Mouse (Mus musculus): Measurements from ENCODE around the gene Wdr43. TPM values are rescaled to one million over a fixed set of nuclear protein-coding genes. Genes with fewer than 3 reads are reported as not detected.

The Wdr43 gene
- polyA plus RNA-seq, 1 experiment from 2014 or later, result 90.1 TPM

GRCm38 (mm10) chr17:71671840-71672546, 56.3 kb downstream of the Wdr43 start:
- Histone ChIP-seq H3K27me3 (ENCODE audit: control insufficient read depth, insufficient read depth, low read length) (no peaks in the 10 kb centered on the region), H3K36me3 (ENCODE audit: control insufficient read depth, insufficient read depth, low read length) (no peaks in the 10 kb centered on the region), H3K4me1 (ENCODE audit: control insufficient read depth, insufficient read depth, low read length) (peaks cover 7% of the 10 kb centered on the region; the same call in 1 of the 2 replicates), H3K4me2 (replicated peaks; ENCODE audit: low read depth, low read length) (no peak overlapping the region), H3K9ac (replicated peaks; ENCODE audit: low read depth, low read length) (no peak overlapping the region), H3K9me3 (ENCODE audit: control insufficient read depth, low read depth, low read length) (no peaks in the 10 kb centered on the region), H3K4me3 (ENCODE audit: low read depth, low read length) (no peak overlapping the region), H3K27ac (ENCODE audit: low read length) (no peak overlapping the region)
- ATAC-seq (ENCODE audit: insufficient number of reproducible peaks, insufficient read depth, low FRiP score, low read depth), result no peak
- WGBS, result 64% methylated on average over 17 of the region's 17 CpGs

DNA sequence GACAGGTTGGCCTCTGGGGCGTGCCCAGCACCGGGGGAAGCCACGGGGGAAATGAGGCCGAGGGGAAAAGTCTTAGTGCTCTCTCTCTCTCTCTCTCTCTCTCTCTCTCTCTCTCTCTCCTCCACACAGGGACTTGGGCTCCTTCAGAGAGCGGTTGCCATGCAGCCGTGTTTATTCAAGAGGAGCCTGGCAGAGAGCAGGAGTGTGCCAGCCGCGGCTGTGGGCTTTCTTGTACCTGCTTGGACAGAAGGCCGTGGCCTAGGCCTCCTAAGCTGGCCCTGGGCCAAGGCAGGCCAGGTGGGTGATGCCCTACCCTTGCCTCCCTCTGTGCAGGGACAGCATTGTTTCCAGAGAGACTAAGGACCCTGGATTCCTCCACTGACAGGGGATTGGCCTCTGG, 57.4 kb downstream of the Wdr43 start, which contains the start of gene Togaram2:
TSS of gene Togaram2 (plus strand) at position 170 of the 400 bp plus-strand sequence.
- Histone ChIP-seq H3K36me3 (ENCODE audit: control insufficient read depth, insufficient read depth, low read length) (no peaks in the 10 kb centered on the region), H3K27me3 (ENCODE audit: control insufficient read depth, insufficient read depth, low read length) (no peaks in the 10 kb centered on the region), H3K4me1 (ENCODE audit: control insufficient read depth, insufficient read depth, low read length) (peaks cover 7% of the 10 kb centered on the region; the same call in 1 of the 2 replicates), H3K9me3 (ENCODE audit: control insufficient read depth, low read depth, low read length) (no peaks in the 10 kb centered on the region), H3K27ac (ENCODE audit: low read length) (no peak within 1 kb of the TSS), H3K4me3 (ENCODE audit: low read depth, low read length) (no peak within 1 kb of the TSS), H3K4me2 (replicated peaks; ENCODE audit: low read depth, low read length) (no peak within 1 kb of the TSS), H3K9ac (replicated peaks; ENCODE audit: low read depth, low read length) (no peak within 1 kb of the TSS)
- WGBS, result 31% methylated on average over 9 of the region's 9 CpGs
- no peak for ATAC-seq (ENCODE audit: insufficient number of reproducible peaks, insufficient read depth, low FRiP score, low read depth)

DNA sequence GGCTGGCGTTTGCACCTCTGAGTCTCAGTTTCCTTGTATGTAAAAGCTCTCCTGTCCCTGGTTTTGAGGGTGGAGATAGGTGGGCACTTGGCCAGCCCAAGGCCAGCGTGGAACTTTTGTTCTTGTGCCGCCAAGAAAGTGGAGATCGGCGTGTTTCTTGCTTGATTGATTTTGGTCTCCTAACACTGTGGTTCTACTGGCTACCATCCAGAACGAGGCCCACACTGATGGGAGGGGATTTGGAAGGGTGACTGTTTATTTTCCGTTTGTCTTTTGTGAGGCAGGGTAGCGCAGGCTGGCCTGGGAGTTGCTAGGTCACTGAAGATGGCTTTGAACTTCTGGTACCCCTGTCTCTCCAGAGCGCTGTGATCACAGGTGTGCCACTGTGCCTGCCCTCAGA, 58.2 kb downstream of the Wdr43 start:
- no peaks in the 10 kb centered on the region for H3K9me3 ChIP-seq (ENCODE audit: control insufficient read depth, low read depth, low read length)
- 46% methylated on average over 9 of the region's 9 CpGs for WGBS
- no peak overlapping the region for H3K4me3 ChIP-seq (ENCODE audit: low read depth, low read length)
- no peak overlapping the region for H3K4me2 ChIP-seq (replicated peaks; ENCODE audit: low read depth, low read length)
- no peaks in the 10 kb centered on the region for H3K36me3 ChIP-seq (ENCODE audit: control insufficient read depth, insufficient read depth, low read length)
- no peaks in the 10 kb centered on the region for H3K27me3 ChIP-seq (ENCODE audit: control insufficient read depth, insufficient read depth, low read length)
- H3K27ac ChIP-seq (ENCODE audit: low read length), result no peak overlapping the region
- H3K4me1 ChIP-seq (ENCODE audit: control insufficient read depth, insufficient read depth, low read length), result peaks cover 7% of the 10 kb centered on the region; the same call in 1 of the 2 replicates
- no peak for ATAC-seq (ENCODE audit: insufficient number of reproducible peaks, insufficient read depth, low FRiP score, low read depth)
- H3K9ac ChIP-seq (replicated peaks; ENCODE audit: low read depth, low read length), result no peak overlapping the region

DNA sequence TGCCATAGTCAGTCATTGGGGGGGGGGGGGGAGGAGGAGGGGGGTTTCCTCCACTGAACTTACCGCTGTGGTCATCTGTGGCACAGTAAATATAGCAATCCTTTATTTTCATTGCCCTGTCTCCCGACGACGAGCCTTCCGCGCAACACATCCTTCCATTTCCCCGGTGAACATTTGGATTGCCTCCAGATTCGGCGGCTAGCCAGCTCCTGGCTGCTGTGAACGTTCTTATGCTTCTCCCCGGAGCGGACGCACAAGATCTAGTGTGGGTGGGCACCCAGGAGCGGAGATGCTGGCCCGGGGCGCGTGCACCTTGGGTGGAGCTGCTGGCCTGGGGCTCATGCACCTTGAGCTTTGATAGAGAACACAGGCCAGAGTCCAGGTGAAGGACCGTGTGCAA, 59.2 kb downstream of the Wdr43 start:
- no peaks in the 10 kb centered on the region for H3K36me3 ChIP-seq (ENCODE audit: control insufficient read depth, insufficient read depth, low read length)
- H3K9me3 ChIP-seq (ENCODE audit: control insufficient read depth, low read depth, low read length), result no peaks in the 10 kb centered on the region
- H3K27ac ChIP-seq (ENCODE audit: low read length), result no peak overlapping the region
- ATAC-seq (ENCODE audit: insufficient number of reproducible peaks, insufficient read depth, low FRiP score, low read depth), result no peak
- no peaks in the 10 kb centered on the region for H3K27me3 ChIP-seq (ENCODE audit: control insufficient read depth, insufficient read depth, low read length)
- no peak overlapping the region for H3K4me3 ChIP-seq (ENCODE audit: low read depth, low read length)
- H3K9ac ChIP-seq (replicated peaks; ENCODE audit: low read depth, low read length), result no peak overlapping the region
- H3K4me2 ChIP-seq (replicated peaks; ENCODE audit: low read depth, low read length), result no peak overlapping the region
- WGBS, result 79% methylated on average over 18 of the region's 18 CpGs
- peaks cover 7% of the 10 kb centered on the region; the same call in 1 of the 2 replicates for H3K4me1 ChIP-seq (ENCODE audit: control insufficient read depth, insufficient read depth, low read length)

DNA sequence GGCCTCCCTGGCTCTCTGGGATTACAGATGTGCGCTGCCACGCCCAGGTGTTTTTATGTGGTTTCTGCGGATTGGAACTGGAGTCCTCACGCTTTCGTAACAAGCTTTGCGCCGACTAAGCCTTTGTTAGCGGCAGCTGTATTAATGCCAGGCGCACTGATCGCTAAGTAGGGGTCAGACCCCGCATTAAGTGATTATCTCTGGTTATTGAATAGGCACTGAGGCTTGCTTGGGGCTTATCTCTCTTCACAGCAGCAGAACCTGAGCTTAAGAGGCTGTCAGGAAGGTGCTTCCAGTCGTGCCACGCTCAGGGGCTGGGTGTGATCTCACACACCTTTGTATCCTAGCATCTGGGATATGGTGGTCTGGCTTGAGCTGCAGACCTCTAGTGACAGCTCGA, 66.0 kb downstream of the Wdr43 start:
- Histone ChIP-seq H3K27me3 (ENCODE audit: control insufficient read depth, insufficient read depth, low read length) (no peaks in the 10 kb centered on the region), H3K4me2 (replicated peaks; ENCODE audit: low read depth, low read length) (no peak overlapping the region), H3K27ac (ENCODE audit: low read length) (no peak overlapping the region), H3K4me1 (ENCODE audit: control insufficient read depth, insufficient read depth, low read length) (0 out of 2 replicates have a peak, but pooled peaks cover 3% of the 10 kb centered on the region), H3K4me3 (ENCODE audit: low read depth, low read length) (no peak overlapping the region), H3K9ac (replicated peaks; ENCODE audit: low read depth, low read length) (no peak overlapping the region), H3K36me3 (ENCODE audit: control insufficient read depth, insufficient read depth, low read length) (no peaks in the 10 kb centered on the region), H3K9me3 (ENCODE audit: control insufficient read depth, low read depth, low read length) (no peaks in the 10 kb centered on the region)
- ATAC-seq (ENCODE audit: insufficient number of reproducible peaks, insufficient read depth, low FRiP score, low read depth), result no peak
- 75% methylated on average over 14 of the region's 14 CpGs for WGBS

- H3K4me3 ChIP-seq (ENCODE audit: low read depth, low read length), result no peak overlapping the region
- 89% methylated on average over 4 of the region's 4 CpGs for WGBS
Measured at GRCm38 (mm10) chr17:71682379-71682778, 66.7 kb downstream of the Wdr43 start.

GRCm38 (mm10) chr17:71683281-71683680, 67.6 kb downstream of the Wdr43 start:
- Histone ChIP-seq H3K9me3 (ENCODE audit: control insufficient read depth, low read depth, low read length) (no peaks in the 10 kb centered on the region), H3K4me1 (ENCODE audit: control insufficient read depth, insufficient read depth, low read length) (0 out of 2 replicates have a peak, but pooled peaks cover 3% of the 10 kb centered on the region), H3K4me2 (replicated peaks; ENCODE audit: low read depth, low read length) (no peak overlapping the region), H3K27ac (ENCODE audit: low read length) (no peak overlapping the region), H3K27me3 (ENCODE audit: control insufficient read depth, insufficient read depth, low read length) (no peaks in the 10 kb centered on the region), H3K9ac (replicated peaks; ENCODE audit: low read depth, low read length) (no peak overlapping the region), H3K4me3 (ENCODE audit: low read depth, low read length) (no peak overlapping the region), H3K36me3 (ENCODE audit: control insufficient read depth, insufficient read depth, low read length) (no peaks in the 10 kb centered on the region)
- 89% methylated on average over 6 of the region's 6 CpGs for WGBS
- no peak for ATAC-seq (ENCODE audit: insufficient number of reproducible peaks, insufficient read depth, low FRiP score, low read depth)

More at GRCm38 (mm10) chr17:71682379-71682778, 66.7 kb downstream of the Wdr43 start:
- no peak overlapping the region for H3K27ac ChIP-seq (ENCODE audit: low read length)
- H3K4me2 ChIP-seq (replicated peaks; ENCODE audit: low read depth, low read length), result no peak overlapping the region
- no peak for ATAC-seq (ENCODE audit: insufficient number of reproducible peaks, insufficient read depth, low FRiP score, low read depth)
- H3K36me3 ChIP-seq (ENCODE audit: control insufficient read depth, insufficient read depth, low read length), result no peaks in the 10 kb centered on the region
- no peaks in the 10 kb centered on the region for H3K9me3 ChIP-seq (ENCODE audit: control insufficient read depth, low read depth, low read length)
- H3K9ac ChIP-seq (replicated peaks; ENCODE audit: low read depth, low read length), result no peak overlapping the region
- H3K27me3 ChIP-seq (ENCODE audit: control insufficient read depth, insufficient read depth, low read length), result no peaks in the 10 kb centered on the region
- H3K4me1 ChIP-seq (ENCODE audit: control insufficient read depth, insufficient read depth, low read length), result 0 out of 2 replicates have a peak, but pooled peaks cover 3% of the 10 kb centered on the region

GRCm38 (mm10) chr17:71684103-71684608, 68.5 kb downstream of the Wdr43 start:
- H3K4me1 ChIP-seq (ENCODE audit: control insufficient read depth, insufficient read depth, low read length), result 0 out of 2 replicates have a peak, but pooled peaks cover 3% of the 10 kb centered on the region
- H3K4me3 ChIP-seq (ENCODE audit: low read depth, low read length), result no peak overlapping the region
- ATAC-seq (ENCODE audit: insufficient number of reproducible peaks, insufficient read depth, low FRiP score, low read depth), result 0 out of 2 replicates have a peak, but pooled peaks have one; percentile 33
- no peaks in the 10 kb centered on the region for H3K36me3 ChIP-seq (ENCODE audit: control insufficient read depth, insufficient read depth, low read length)
- WGBS, result 39% methylated on average over 5 of the region's 5 CpGs
- no peaks in the 10 kb centered on the region for H3K27me3 ChIP-seq (ENCODE audit: control insufficient read depth, insufficient read depth, low read length)
- H3K9me3 ChIP-seq (ENCODE audit: control insufficient read depth, low read depth, low read length), result no peaks in the 10 kb centered on the region
- H3K4me2 ChIP-seq (replicated peaks; ENCODE audit: low read depth, low read length), result no peak overlapping the region
- no peak overlapping the region for H3K27ac ChIP-seq (ENCODE audit: low read length)
- no peak overlapping the region for H3K9ac ChIP-seq (replicated peaks; ENCODE audit: low read depth, low read length)

Measured in stomach, embryonic 14.5 days (tissue).